In the genomic region with DNA sequence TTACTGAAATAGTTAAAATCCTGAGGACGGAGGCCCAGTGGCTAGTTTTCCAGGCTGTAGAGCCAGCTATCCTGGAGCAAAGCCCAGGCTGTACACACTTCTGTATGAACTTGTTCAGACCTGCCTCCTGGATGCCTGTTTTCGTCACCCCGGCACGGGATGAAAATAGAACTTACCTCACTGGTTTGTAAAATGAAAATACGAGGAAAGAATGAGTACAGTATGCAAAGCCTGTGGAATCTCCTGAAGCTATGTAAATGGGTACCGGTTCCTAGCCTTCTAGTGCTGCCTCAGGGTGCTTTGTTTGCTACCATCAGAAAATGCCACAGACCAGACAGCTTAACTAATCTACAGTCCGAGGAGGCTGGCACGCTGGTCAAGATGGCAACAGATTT, we compare ENCODE assay signal across 8 mouse cellular contexts.
DNase-seq lines count a peak whose midpoint lies in the region; ATAC-seq and TF ChIP-seq lines count a peak whose summit lies in the region.

No protein-coding gene starts in this region.

- no peak overlapping the region for H3K9ac ChIP-seq in limb, embryonic 14.5 days (ENCODE audit: low read depth, low read length, severe bottlenecking)
- H3K9ac ChIP-seq in forebrain, postnatal 0 days = no peak overlapping the region

- TF ChIP-seq POLR2A in limb, embryonic 14.5 days (IDR thresholded peaks at IDR 0.05; ENCODE audit: borderline replicate concordance, extremely low read depth, insufficient read depth, insufficient read length) = no peak

- no peaks in the 10 kb centered on the region for H3K36me3 ChIP-seq in limb, embryonic 14.5 days (ENCODE audit: control insufficient read depth, insufficient read depth, low read length)
- H3K36me3 ChIP-seq in forebrain, postnatal 0 days (ENCODE audit: insufficient read depth) = no peaks in the 10 kb centered on the region

- 39% methylated on average over 8 of the region's 8 CpGs for WGBS in limb, embryonic 14.5 days
- WGBS in forebrain, postnatal 0 days = 47% methylated on average over 8 of the region's 8 CpGs

- H3K27me3 ChIP-seq in limb, embryonic 14.5 days (ENCODE audit: control insufficient read depth, insufficient read depth, low read length) = no peaks in the 10 kb centered on the region
- H3K27me3 ChIP-seq in forebrain, postnatal 0 days (ENCODE audit: insufficient read depth, low read length) = no peaks in the 10 kb centered on the region

- ATAC-seq in limb, embryonic 14.5 days (ENCODE audit: low FRiP score, low read depth) = peak; percentile 67
- no peak for ATAC-seq in forebrain, postnatal 0 days

- no peaks in the 10 kb centered on the region for H3K9me3 ChIP-seq in limb, embryonic 14.5 days (ENCODE audit: control insufficient read depth, low read length)
- no peaks in the 10 kb centered on the region for H3K9me3 ChIP-seq in forebrain, postnatal 0 days (ENCODE audit: low read length)

- peak; percentile 58 for DNase-seq in adrenal gland, postnatal 10 days
- no peak for DNase-seq in adrenal gland, adult 18-20 months (ENCODE audit: low spot score in 2 of 2)
- DNase-seq in 3T3-L1 (ENCODE audit: low read depth, low spot score) = peak; percentile 50
- DNase-seq in heart, adult 18-20 months = peak; percentile 63 to 69
- peak; percentile 61 for DNase-seq in limb, embryonic 14.5 days (ENCODE audit: low spot score)
- DNase-seq in layer of hippocampus, adult 8-10 months (ENCODE audit: low spot score in 2 of 2) = no peak
- no peak for DNase-seq in B cell, adult 2 months
- DNase-seq in forebrain, postnatal 0 days = no peak

- H3K4me2 ChIP-seq in limb, embryonic 14.5 days (replicated peaks; ENCODE audit: low read depth, low read length, severe bottlenecking) = peak overlapping the region; percentile 13; the same call in 1 of the 2 replicates
- H3K4me2 ChIP-seq in forebrain, postnatal 0 days (ENCODE audit: low read depth) = no peak overlapping the region

- H3K27ac ChIP-seq in limb, embryonic 14.5 days (replicated peaks; ENCODE audit: low read depth, low read length) = peak overlapping the region; percentile 26; the same call in 1 of the 2 replicates
- H3K27ac ChIP-seq in forebrain, postnatal 0 days (ENCODE audit: low read depth, low read length) = no peak overlapping the region

- H3K4me1 ChIP-seq in limb, embryonic 14.5 days (ENCODE audit: control insufficient read depth, insufficient read depth, low read length) = peaks cover 4% of the 10 kb centered on the region; the same call in 1 of the 2 replicates
- H3K4me1 ChIP-seq in forebrain, postnatal 0 days (ENCODE audit: insufficient read depth) = no peaks in the 10 kb centered on the region

- TF ChIP-seq CTCF in forebrain, postnatal 0 days (IDR thresholded peaks at IDR 0.05; ENCODE audit: low read depth) = no peak

- H3K4me3 ChIP-seq in limb, embryonic 14.5 days (replicated peaks; ENCODE audit: low read length) = no peak overlapping the region
- no peak overlapping the region for H3K4me3 ChIP-seq in forebrain, postnatal 0 days (ENCODE audit: low read depth, low read length)

Comparison
In these comparisons a context has a peak if more than half of its experiments do, and no peak if none do; other contexts are left out.
1. DNase-seq: peak in adrenal gland, postnatal 10 days (single experiment), 3T3-L1 (single experiment), heart, adult 18-20 months (2 of 2) and limb, embryonic 14.5 days (single experiment); none in adrenal gland, adult 18-20 months (0 of 2), layer of hippocampus, adult 8-10 months (0 of 2), B cell, adult 2 months (0 of 2) and forebrain, postnatal 0 days (single experiment).